Mouse (Mus musculus): ENCODE measurements around the gene Zfp628. TPM values are rescaled to one million over a fixed set of nuclear protein-coding genes. Genes with fewer than 3 reads are reported as not detected.

Gene Zfp628
- polyA plus RNA-seq, 1 experiment from 2014 or later = 2.5 TPM

GRCm38 (mm10) chr7:4920496-4920895, 5.5 kb downstream of the Zfp628 start:
- peaks cover 8% of the 10 kb centered on the region for H3K36me3 ChIP-seq (replicated peaks; ENCODE audit: control insufficient read depth, insufficient read depth, low read depth, low read length)
- no peak for DNase-seq (ENCODE audit: low spot score)
- no peak overlapping the region for H3K4me3 ChIP-seq (ENCODE audit: low read depth, low read length)
- H3K9ac ChIP-seq (replicated peaks; ENCODE audit: low read length) = no peak overlapping the region
- peak overlapping the region; percentile 65; the same call in 1 of the 2 replicates for H3K27ac ChIP-seq (replicated peaks; ENCODE audit: low read depth, low read length)
- H3K9me3 ChIP-seq (replicated peaks; ENCODE audit: control insufficient read depth, low read length) = no peaks in the 10 kb centered on the region
- peaks cover 18% of the 10 kb centered on the region for H3K4me1 ChIP-seq (ENCODE audit: control insufficient read depth, insufficient read depth, low read length)
- no peak for ATAC-seq (replicated peaks; ENCODE audit: insufficient number of reproducible peaks, low FRiP score, low TSS enrichment, low read depth)
- H3K4me2 ChIP-seq (ENCODE audit: low read depth, low read length) = no peak overlapping the region
- H3K27me3 ChIP-seq (ENCODE audit: control insufficient read depth, insufficient read depth, low read length) = no peaks in the 10 kb centered on the region
- 90% methylated on average over 19 of the region's 19 CpGs for WGBS

GRCm38 (mm10) chr7:4920976-4921823, 6.2 kb downstream of the Zfp628 start:
- 59% methylated on average over 23 of the region's 23 CpGs for WGBS
- H3K27me3 ChIP-seq (ENCODE audit: control insufficient read depth, insufficient read depth, low read length) = no peaks in the 10 kb centered on the region
- 0 out of 2 replicates have a peak overlapping the region, but pooled peaks have one; percentile 9 for H3K9ac ChIP-seq (replicated peaks; ENCODE audit: low read length)
- peaks cover 25% of the 10 kb centered on the region for H3K4me1 ChIP-seq (ENCODE audit: control insufficient read depth, insufficient read depth, low read length)
- peak overlapping the region; percentile 65 for H3K27ac ChIP-seq (replicated peaks; ENCODE audit: low read depth, low read length)
- ATAC-seq (replicated peaks; ENCODE audit: insufficient number of reproducible peaks, low FRiP score, low TSS enrichment, low read depth) (no peak), DNase-seq (ENCODE audit: low spot score) (no peak)
- H3K4me3 ChIP-seq (ENCODE audit: low read depth, low read length) = no peak overlapping the region
- H3K9me3 ChIP-seq (replicated peaks; ENCODE audit: control insufficient read depth, low read length) = no peaks in the 10 kb centered on the region
- H3K4me2 ChIP-seq (ENCODE audit: low read depth, low read length) = no peak overlapping the region; the same call in 1 of the 2 replicates
- H3K36me3 ChIP-seq (replicated peaks; ENCODE audit: control insufficient read depth, insufficient read depth, low read depth, low read length) = peaks cover 8% of the 10 kb centered on the region

GRCm38 (mm10) chr7:4921824-4922482, 6.9 kb downstream of the Zfp628 start, which contains the start of gene Nat14:
TSS of gene Nat14 (plus strand) at chr7:4922028.
- Histone ChIP-seq H3K9me3 (replicated peaks; ENCODE audit: control insufficient read depth, low read length) (no peaks in the 10 kb centered on the region), H3K4me1 (ENCODE audit: control insufficient read depth, insufficient read depth, low read length) (peaks cover 25% of the 10 kb centered on the region), H3K27ac (replicated peaks; ENCODE audit: low read depth, low read length) (peak within 1 kb of the TSS; percentile 87), H3K27me3 (ENCODE audit: control insufficient read depth, insufficient read depth, low read length) (no peaks in the 10 kb centered on the region), H3K4me2 (ENCODE audit: low read depth, low read length) (peak within 1 kb of the TSS; percentile 53), H3K9ac (replicated peaks; ENCODE audit: low read length) (peak within 1 kb of the TSS; percentile 50), H3K36me3 (replicated peaks; ENCODE audit: control insufficient read depth, insufficient read depth, low read depth, low read length) (peaks cover 8% of the 10 kb centered on the region), H3K4me3 (ENCODE audit: low read depth, low read length) (peak within 1 kb of the TSS; percentile 23)
- ATAC-seq (replicated peaks; ENCODE audit: insufficient number of reproducible peaks, low FRiP score, low TSS enrichment, low read depth) (no peak), DNase-seq (ENCODE audit: low spot score) (no peak)
- WGBS = 30% methylated on average over 8 of the region's 8 CpGs

GRCm38 (mm10) chr7:4922508-4922907, 7.5 kb downstream of the Zfp628 start:
- peak; percentile 21 for ATAC-seq (replicated peaks; ENCODE audit: insufficient number of reproducible peaks, low FRiP score, low TSS enrichment, low read depth)
- peaks cover 25% of the 10 kb centered on the region for H3K4me1 ChIP-seq (ENCODE audit: control insufficient read depth, insufficient read depth, low read length)
- peak; percentile 90 for DNase-seq (ENCODE audit: low spot score)
- H3K9me3 ChIP-seq (replicated peaks; ENCODE audit: control insufficient read depth, low read length) = no peaks in the 10 kb centered on the region
- H3K27ac ChIP-seq (replicated peaks; ENCODE audit: low read depth, low read length) = peak overlapping the region; percentile 87
- H3K4me3 ChIP-seq (ENCODE audit: low read depth, low read length) = peak overlapping the region; percentile 23
- WGBS = under 1% methylated on average over 14 of the region's 14 CpGs
- peak overlapping the region; percentile 53 for H3K4me2 ChIP-seq (ENCODE audit: low read depth, low read length)
- H3K27me3 ChIP-seq (ENCODE audit: control insufficient read depth, insufficient read depth, low read length) = no peaks in the 10 kb centered on the region
- H3K36me3 ChIP-seq (replicated peaks; ENCODE audit: control insufficient read depth, insufficient read depth, low read depth, low read length) = peaks cover 8% of the 10 kb centered on the region
- peak overlapping the region; percentile 50 for H3K9ac ChIP-seq (replicated peaks; ENCODE audit: low read length)

GRCm38 (mm10) chr7:4922931-4923565, 8.0 kb downstream of the Zfp628 start:
- peak overlapping the region; percentile 53 for H3K4me2 ChIP-seq (ENCODE audit: low read depth, low read length)
- ATAC-seq (replicated peaks; ENCODE audit: insufficient number of reproducible peaks, low FRiP score, low TSS enrichment, low read depth) (peak; percentile 11), DNase-seq (ENCODE audit: low spot score) (peak; percentile 91)
- H3K9me3 ChIP-seq (replicated peaks; ENCODE audit: control insufficient read depth, low read length) = no peaks in the 10 kb centered on the region
- under 1% methylated on average over 14 of the region's 14 CpGs for WGBS
- peaks cover 8% of the 10 kb centered on the region for H3K36me3 ChIP-seq (replicated peaks; ENCODE audit: control insufficient read depth, insufficient read depth, low read depth, low read length)
- H3K27me3 ChIP-seq (ENCODE audit: control insufficient read depth, insufficient read depth, low read length) = no peaks in the 10 kb centered on the region
- peak overlapping the region; percentile 87 for H3K27ac ChIP-seq (replicated peaks; ENCODE audit: low read depth, low read length)
- H3K4me1 ChIP-seq (ENCODE audit: control insufficient read depth, insufficient read depth, low read length) = peaks cover 25% of the 10 kb centered on the region
- peak overlapping the region; percentile 50 for H3K9ac ChIP-seq (replicated peaks; ENCODE audit: low read length)
- H3K4me3 ChIP-seq (ENCODE audit: low read depth, low read length) = peak overlapping the region; percentile 23

GRCm38 (mm10) chr7:4923586-4924364, 8.8 kb downstream of the Zfp628 start:
- Histone ChIP-seq H3K4me3 (ENCODE audit: low read depth, low read length) (peak overlapping the region; percentile 21), H3K4me1 (ENCODE audit: control insufficient read depth, insufficient read depth, low read length) (peaks cover 25% of the 10 kb centered on the region), H3K4me2 (ENCODE audit: low read depth, low read length) (peak overlapping the region; percentile 53), H3K9me3 (replicated peaks; ENCODE audit: control insufficient read depth, low read length) (no peaks in the 10 kb centered on the region), H3K9ac (replicated peaks; ENCODE audit: low read length) (peak overlapping the region; percentile 68), H3K27ac (replicated peaks; ENCODE audit: low read depth, low read length) (peak overlapping the region; percentile 87), H3K27me3 (ENCODE audit: control insufficient read depth, insufficient read depth, low read length) (no peaks in the 10 kb centered on the region), H3K36me3 (replicated peaks; ENCODE audit: control insufficient read depth, insufficient read depth, low read depth, low read length) (peaks cover 8% of the 10 kb centered on the region)
- WGBS = 4% methylated on average over 37 of the region's 37 CpGs
- ATAC-seq (replicated peaks; ENCODE audit: insufficient number of reproducible peaks, low FRiP score, low TSS enrichment, low read depth) (no peak), DNase-seq (ENCODE audit: low spot score) (peak; percentile 59)

GRCm38 (mm10) chr7:4924483-4924882, 9.5 kb downstream of the Zfp628 start:
- Histone ChIP-seq H3K27ac (replicated peaks; ENCODE audit: low read depth, low read length) (peak overlapping the region; percentile 87), H3K9me3 (replicated peaks; ENCODE audit: control insufficient read depth, low read length) (no peaks in the 10 kb centered on the region), H3K4me2 (ENCODE audit: low read depth, low read length) (peak overlapping the region; percentile 53), H3K27me3 (ENCODE audit: control insufficient read depth, insufficient read depth, low read length) (no peaks in the 10 kb centered on the region), H3K36me3 (replicated peaks; ENCODE audit: control insufficient read depth, insufficient read depth, low read depth, low read length) (peaks cover 8% of the 10 kb centered on the region), H3K9ac (replicated peaks; ENCODE audit: low read length) (peak overlapping the region; percentile 68), H3K4me1 (ENCODE audit: control insufficient read depth, insufficient read depth, low read length) (peaks cover 25% of the 10 kb centered on the region), H3K4me3 (ENCODE audit: low read depth, low read length) (peak overlapping the region; percentile 21)
- ATAC-seq (replicated peaks; ENCODE audit: insufficient number of reproducible peaks, low FRiP score, low TSS enrichment, low read depth) = no peak
- DNase-seq (ENCODE audit: low spot score) = peak; percentile 28
- 4% methylated on average over 4 of the region's 4 CpGs for WGBS
